Mouse (Mus musculus): ENCODE data around the gene Rps15. TPM values are rescaled to one million over a fixed set of nuclear protein-coding genes. Genes with fewer than 3 reads are reported as not detected.
"Not testable (repeated sequence)": the region's sequence is repeated elsewhere in the genome, so short reads cannot be mapped to it uniquely, and the experiment has no call there.

Gene Rps15
- total RNA-seq (2018; cell fraction: chromatin; rRNA removed): 100 to 1,000 TPM in 1 of 26 experiments, 10 to 100 TPM in 24, 1 to 10 TPM in 1; 6.0 to 250 (median 35.3) TPM
- 1,000 to 10,000 TPM in 13 of 26 experiments, 100 to 1,000 TPM in 13; 776 to 2,120 (median 1,175) TPM for total RNA-seq (2018; cell fraction: cytosol; rRNA removed)
- total RNA-seq (2018; cell fraction: nucleus; rRNA removed): 100 to 1,000 TPM; 155 to 338 (median 220) TPM
- polyA plus RNA-seq (2018): 1,044 to 2,135 TPM (median 1,962 TPM) in 3 replicates

GRCm38 (mm10) chr10:80292251-80293146, at the start of gene Rps15:
Rps15 (plus strand) TSS chr10:80292453.
- peaks cover 13% of the 10 kb centered on the region for H3K79me2 ChIP-seq (ENCODE audit: inconsistent target)
- H3K4me3 ChIP-seq (ENCODE audit: inconsistent target): peak within 1 kb of the TSS; percentile 95
- WGBS (ENCODE audit: missing documents): under 1% methylated on average over 72 of the region's 72 CpGs
- peak within 1 kb of the TSS; percentile 72 for H3K27ac ChIP-seq
- H3K36me3 ChIP-seq (ENCODE audit: inconsistent target): peaks cover 10% of the 10 kb centered on the region

- no peak overlapping the region for H3K4me3 ChIP-seq (ENCODE audit: inconsistent target)
- H3K27ac ChIP-seq: no peak overlapping the region
- H3K36me3 ChIP-seq (ENCODE audit: inconsistent target): peaks cover 60% of the 10 kb centered on the region
- H3K79me2 ChIP-seq (ENCODE audit: inconsistent target): no peaks in the 10 kb centered on the region
- 100% methylated on average over 3 of the region's 3 CpGs for WGBS (ENCODE audit: missing documents)
Observed at GRCm38 (mm10) chr10:80242607-80243006, 49.6 kb upstream of the Rps15 start.

GRCm38 (mm10) chr10:80244791-80245399, 47.4 kb upstream of the Rps15 start:
- H3K36me3 ChIP-seq (ENCODE audit: inconsistent target): peaks cover 40% of the 10 kb centered on the region; the same call in 1 of the 2 replicates
- no peak overlapping the region for H3K27ac ChIP-seq
- H3K4me3 ChIP-seq (ENCODE audit: inconsistent target): no peak overlapping the region
- WGBS (ENCODE audit: missing documents): 40% methylated on average over 3 of the region's 5 CpGs
- peaks cover 6% of the 10 kb centered on the region for H3K79me2 ChIP-seq (ENCODE audit: inconsistent target)

- no peak overlapping the region for H3K27ac ChIP-seq
- 2% methylated on average over 4 of the region's 4 CpGs for WGBS (ENCODE audit: missing documents)
- H3K4me3 ChIP-seq (ENCODE audit: inconsistent target): no peak overlapping the region
Observed at GRCm38 (mm10) chr10:80245600-80245999, 46.7 kb upstream of the Rps15 start.

GRCm38 (mm10) chr10:80247849-80248248, 44.4 kb upstream of the Rps15 start:
- peaks cover 35% of the 10 kb centered on the region for H3K79me2 ChIP-seq (ENCODE audit: inconsistent target)
- no peak overlapping the region for H3K4me3 ChIP-seq (ENCODE audit: inconsistent target)
- H3K27ac ChIP-seq: no peak overlapping the region
- H3K36me3 ChIP-seq (ENCODE audit: inconsistent target): peaks cover 14% of the 10 kb centered on the region; the same call in 1 of the 2 replicates
- WGBS (ENCODE audit: missing documents): 73% methylated on average over 6 of the region's 6 CpGs

More at GRCm38 (mm10) chr10:80245600-80245999, 46.7 kb upstream of the Rps15 start:
- Histone ChIP-seq H3K36me3 (ENCODE audit: inconsistent target) (peaks cover 33% of the 10 kb centered on the region; the same call in 1 of the 2 replicates), H3K79me2 (ENCODE audit: inconsistent target) (peaks cover 13% of the 10 kb centered on the region)

GRCm38 (mm10) chr10:80248437-80248836, 43.8 kb upstream of the Rps15 start:
- Histone ChIP-seq H3K36me3 (ENCODE audit: inconsistent target) (peaks cover 14% of the 10 kb centered on the region; the same call in 1 of the 2 replicates), H3K4me3 (ENCODE audit: inconsistent target) (peak overlapping the region; percentile 99), H3K79me2 (ENCODE audit: inconsistent target) (peaks cover 41% of the 10 kb centered on the region)
- 0% methylated on average over 2 of the region's 3 CpGs for WGBS (ENCODE audit: missing documents)
- not testable (repeated sequence) for H3K27ac ChIP-seq

- peaks cover 42% of the 10 kb centered on the region for H3K79me2 ChIP-seq (ENCODE audit: inconsistent target)
- peak within 1 kb of the TSS; percentile 99 for H3K4me3 ChIP-seq (ENCODE audit: inconsistent target)
- WGBS (ENCODE audit: missing documents): under 1% methylated on average over 53 of the region's 53 CpGs
- peaks cover 14% of the 10 kb centered on the region for H3K36me3 ChIP-seq (ENCODE audit: inconsistent target)
- peak within 1 kb of the TSS; percentile 64 for H3K27ac ChIP-seq
Observed at GRCm38 (mm10) chr10:80248971-80249640, 43.1 kb upstream of the Rps15 start, which contains the start of gene Ndufs7. Ndufs7 (plus strand) TSS chr10:80249121.

- WGBS (ENCODE audit: missing documents): 40% methylated on average over 2 of the region's 2 CpGs
- Histone ChIP-seq H3K79me2 (ENCODE audit: inconsistent target) (peaks cover 42% of the 10 kb centered on the region), H3K27ac (peak overlapping the region; percentile 64; the same call in 1 of the 2 replicates), H3K4me3 (ENCODE audit: inconsistent target) (peak overlapping the region; percentile 99), H3K36me3 (ENCODE audit: inconsistent target) (peaks cover 24% of the 10 kb centered on the region)
Observed at GRCm38 (mm10) chr10:80250059-80250458, 42.2 kb upstream of the Rps15 start.

- WGBS (ENCODE audit: missing documents): 95% methylated on average over 4 of the region's 4 CpGs
- Histone ChIP-seq H3K79me2 (ENCODE audit: inconsistent target) (peaks cover 42% of the 10 kb centered on the region), H3K36me3 (ENCODE audit: inconsistent target) (peaks cover 29% of the 10 kb centered on the region), H3K27ac (no peak overlapping the region), H3K4me3 (ENCODE audit: inconsistent target) (0 out of 2 replicates have a peak overlapping the region, but pooled peaks have one; percentile 99)
Observed at GRCm38 (mm10) chr10:80250573-80250972, 41.7 kb upstream of the Rps15 start.

- peaks cover 42% of the 10 kb centered on the region for H3K79me2 ChIP-seq (ENCODE audit: inconsistent target)
- no peak overlapping the region for H3K4me3 ChIP-seq (ENCODE audit: inconsistent target)
- peaks cover 43% of the 10 kb centered on the region for H3K36me3 ChIP-seq (ENCODE audit: inconsistent target)
- no peak overlapping the region for H3K27ac ChIP-seq
Observed at GRCm38 (mm10) chr10:80252011-80252410, 40.2 kb upstream of the Rps15 start.

GRCm38 (mm10) chr10:80252493-80253274, 39.6 kb upstream of the Rps15 start:
- peaks cover 47% of the 10 kb centered on the region for H3K36me3 ChIP-seq (ENCODE audit: inconsistent target)
- H3K4me3 ChIP-seq (ENCODE audit: inconsistent target): no peak overlapping the region
- H3K27ac ChIP-seq: no peak overlapping the region
- 91% methylated on average over 11 of the region's 11 CpGs for WGBS (ENCODE audit: missing documents)
- peaks cover 42% of the 10 kb centered on the region for H3K79me2 ChIP-seq (ENCODE audit: inconsistent target)

GRCm38 (mm10) chr10:80253551-80253950, 38.7 kb upstream of the Rps15 start:
- peaks cover 55% of the 10 kb centered on the region for H3K36me3 ChIP-seq (ENCODE audit: inconsistent target)
- peaks cover 42% of the 10 kb centered on the region for H3K79me2 ChIP-seq (ENCODE audit: inconsistent target)
- no peak overlapping the region for H3K27ac ChIP-seq
- no peak overlapping the region for H3K4me3 ChIP-seq (ENCODE audit: inconsistent target)
- 90% methylated on average over 6 of the region's 6 CpGs for WGBS (ENCODE audit: missing documents)
